Mouse (Mus musculus) liver, postnatal 0 days (tissue): ENCODE data around the gene Olfr504. TPM values are rescaled to one million over a fixed set of nuclear protein-coding genes. Genes with fewer than 3 reads are reported as not detected.
"Not testable (repeated sequence)": the region's sequence is repeated elsewhere in the genome, so short reads cannot be mapped to it uniquely, and the experiment has no call there.

Source experiments
- ATAC-seq: fragments of 200-750 bp; cut with Nextera tagmentation; 2 replicates; pipeline ENCODE4 v1.8.0; 2017; ENCODE audit warnings: mild to moderate bottlenecking, moderate library complexity
- DNase-seq: peaks from one replicate; pipeline ENCODE4 v3.0.0-alpha.2; 2016
- H3K27ac ChIP-seq: fragments of 300-500 bp; sonication (generic); 2 replicates; pipeline ENCODE4 v1.5.1; 2014; ENCODE audit warnings: antibody characterized with exemption, moderate library complexity, mild to moderate bottlenecking, low read depth
- H3K27me3 ChIP-seq: fragments of 300-500 bp; sonication (generic); 2 replicates; pipeline ENCODE4 v1.6.1; 2014; ENCODE audit warnings: low read length, control low read depth, mixed read lengths; ENCODE audit not compliant: insufficient read depth
- H3K36me3 ChIP-seq: fragments of 300-500 bp; sonication (generic); replicated peaks from 2 replicates; pipeline ENCODE4 v1.6.1; 2014; ENCODE audit warnings: mild to moderate bottlenecking, control low read depth, low read length, moderate library complexity, mixed read lengths; ENCODE audit not compliant: insufficient read depth
- H3K4me1 ChIP-seq: fragments of 300-500 bp; sonication (generic); 2 replicates; pipeline ENCODE4 v1.6.1; 2014; ENCODE audit warnings: antibody characterized with exemption, mild to moderate bottlenecking, control low read depth; ENCODE audit not compliant: insufficient read depth
- H3K4me2 ChIP-seq: fragments of 300-500 bp; sonication (generic); 2 replicates; pipeline ENCODE4 v1.6.1; 2014; ENCODE audit warnings: low read depth, mild to moderate bottlenecking, low read length, moderate library complexity, mixed read lengths
- H3K4me3 ChIP-seq: fragments of 300-500 bp; sonication (generic); 2 replicates; pipeline ENCODE4 v1.5.1; 2014; ENCODE audit warnings: low read depth, low read length
- H3K9ac ChIP-seq: fragments of 300-500 bp; sonication (generic); replicated peaks from 2 replicates; pipeline ENCODE4 v1.6.1; 2014; ENCODE audit warnings: mild to moderate bottlenecking, moderate library complexity
- H3K9me3 ChIP-seq: fragments of 300-500 bp; sonication (generic); 2 replicates; pipeline ENCODE4 v1.6.1; 2016; ENCODE audit warnings: mild to moderate bottlenecking, control low read depth, low read length, mixed read lengths
- CTCF ChIP-seq: sonication (generic); IDR thresholded peaks from 2 replicates; pipeline ENCODE4 v1.5.1; 2016; ENCODE audit warnings: antibody characterized with exemption, low read depth
- EP300 ChIP-seq: IDR thresholded peaks from 2 replicates; pipeline ENCODE4 v1.6.1; 2016; ENCODE audit warnings: antibody characterized with exemption, low read depth, mild to moderate bottlenecking
- WGBS: fragments of 180-500 bp; shearing (Covaris S2); extraction: QIAGEN DNeasy Blood & Tissue Kit; methylation state at CpG from one replicate; pipeline ENCODE4 v1.1.7; 2014; ENCODE audit not compliant: insufficient replicate concordance; 5-methylcytosine and 5-hydroxymethylcytosine counted together
- polyA plus RNA-seq: library from polyadenylated mRNA; unstranded; fragments of >200 nt; fragmentation: Nextera tagmentation; extraction: Ambion mirVana; gene quantifications from 2 replicates; pipeline ENCODE4 v1.2.1, GENCODE M21; 2015

The Olfr504 gene
- polyA plus RNA-seq = not detected in 2 replicates

DNA sequence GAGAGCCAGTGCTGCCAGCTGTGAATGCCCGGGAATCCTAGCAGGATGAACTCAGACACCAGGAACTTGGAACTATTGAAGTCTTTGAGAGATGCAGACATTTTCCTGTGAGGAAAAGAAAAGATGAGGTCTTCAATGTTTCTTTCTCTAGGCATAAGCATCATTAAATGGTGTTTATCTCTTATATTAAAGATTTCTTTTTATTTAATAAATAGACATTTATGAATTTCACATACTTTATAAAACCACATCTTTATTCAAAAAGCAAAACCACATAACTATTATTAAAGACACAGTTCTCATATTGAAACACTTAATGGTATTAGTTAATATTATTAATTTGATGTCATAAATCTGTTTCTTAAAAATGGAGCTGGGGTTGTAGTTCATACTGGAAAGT lies at the start of gene Olfr504:
TSS of gene Olfr504 (minus strand) at position 101 of the 400 bp plus-strand sequence.
- H3K4me1 ChIP-seq = no peaks in the 10 kb centered on the region
- no peak for TF ChIP-seq CTCF
- TF ChIP-seq EP300 = no peak
- H3K4me2 ChIP-seq = no peak within 1 kb of the TSS
- H3K4me3 ChIP-seq = no peak within 1 kb of the TSS
- WGBS = 63% methylated on average over 1 of the region's 1 CpGs
- no peaks in the 10 kb centered on the region for H3K36me3 ChIP-seq
- H3K9ac ChIP-seq = no peak within 1 kb of the TSS
- no peaks in the 10 kb centered on the region for H3K27me3 ChIP-seq
- DNase-seq (no peak), ATAC-seq (no peak)
- H3K9me3 ChIP-seq = no peaks in the 10 kb centered on the region
- no peak within 1 kb of the TSS for H3K27ac ChIP-seq

GRCm38 (mm10) chr7:108614110-108614509 lies 48.5 kb upstream of the Olfr504 start:
- H3K36me3 ChIP-seq = no peaks in the 10 kb centered on the region
- WGBS = 75% methylated on average over 2 of the region's 2 CpGs
- DNase-seq = no peak

DNA sequence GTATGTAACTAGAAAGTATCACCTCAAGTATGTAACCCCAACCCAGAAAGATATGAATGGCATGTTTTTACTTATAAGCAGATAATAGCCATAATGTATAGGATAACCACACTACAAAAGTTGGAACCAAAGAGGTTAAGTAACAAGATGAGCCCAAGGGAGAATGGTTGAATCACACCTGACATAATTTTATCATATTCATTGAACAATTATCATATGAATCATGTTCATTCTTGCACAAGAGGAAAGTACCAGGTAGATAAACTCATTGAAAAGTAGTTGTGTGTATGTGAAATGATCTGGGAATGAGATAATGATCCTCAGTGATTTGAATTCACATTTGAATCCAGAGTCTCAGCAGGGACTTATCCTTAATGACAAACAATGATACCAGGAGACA lies 44.9 kb upstream of the Olfr504 start, which contains the start of gene Olfr506:
TSS of gene Olfr506 (plus strand) at position 301 of the 400 bp plus-strand sequence.
- Histone ChIP-seq H3K4me1 (no peaks in the 10 kb centered on the region), H3K4me3 (no peak within 1 kb of the TSS), H3K27me3 (no peaks in the 10 kb centered on the region), H3K27ac (no peak within 1 kb of the TSS), H3K36me3 (no peaks in the 10 kb centered on the region), H3K9me3 (no peaks in the 10 kb centered on the region), H3K9ac (no peak within 1 kb of the TSS), H3K4me2 (no peak within 1 kb of the TSS)
- no peak for TF ChIP-seq CTCF
- no peak for TF ChIP-seq EP300
- DNase-seq = no peak
- ATAC-seq = no peak

More at GRCm38 (mm10) chr7:108614110-108614509, 48.5 kb upstream of the Olfr504 start:
- H3K27me3 ChIP-seq = no peaks in the 10 kb centered on the region
- H3K9me3 ChIP-seq = no peaks in the 10 kb centered on the region
- H3K4me3 ChIP-seq = no peak overlapping the region
- no peak overlapping the region for H3K9ac ChIP-seq
- TF ChIP-seq EP300 (no peak), CTCF (no peak)
- ATAC-seq = no peak
- H3K27ac ChIP-seq = no peak overlapping the region
- no peak overlapping the region for H3K4me2 ChIP-seq
- no peaks in the 10 kb centered on the region for H3K4me1 ChIP-seq

DNA sequence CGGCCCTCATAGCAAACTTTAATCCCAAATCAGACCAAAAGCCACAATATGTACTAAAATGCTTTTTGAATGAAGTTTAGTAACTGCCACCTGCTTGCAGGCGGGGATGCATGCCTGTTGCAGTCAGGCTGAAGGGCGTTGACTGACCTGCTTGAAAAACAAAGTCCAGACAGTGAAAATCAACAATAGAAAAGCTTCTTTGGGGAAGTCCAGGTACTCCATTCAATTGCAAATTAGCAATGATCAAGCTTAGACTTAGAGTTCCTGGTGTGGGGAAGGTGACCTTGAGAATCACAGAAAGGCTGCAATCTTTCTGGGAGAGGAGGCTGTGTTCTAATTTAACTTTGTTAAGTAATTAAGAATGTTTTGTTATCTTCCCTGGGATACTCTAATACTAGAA lies 36.3 kb upstream of the Olfr504 start:
- not testable (repeated sequence) for H3K36me3 ChIP-seq, H3K4me1 ChIP-seq, H3K27ac ChIP-seq, ATAC-seq, H3K4me2 ChIP-seq, H3K9ac ChIP-seq, H3K9me3 ChIP-seq, H3K27me3 ChIP-seq, H3K4me3 ChIP-seq, DNase-seq
- 64% methylated on average over 3 of the region's 3 CpGs for WGBS

- 87% methylated on average over 1 of the region's 1 CpGs for WGBS
- Histone ChIP-seq H3K27ac (no peak overlapping the region), H3K9ac (no peak overlapping the region), H3K9me3 (0 out of 2 replicates have a peak, but pooled peaks cover 2% of the 10 kb centered on the region), H3K4me2 (no peak overlapping the region), H3K36me3 (no peaks in the 10 kb centered on the region), H3K27me3 (no peaks in the 10 kb centered on the region), H3K4me1 (no peaks in the 10 kb centered on the region), H3K4me3 (no peak overlapping the region)
- no peak for DNase-seq
- no peak; the same call in 1 of the 2 replicates for ATAC-seq
- TF ChIP-seq EP300 = no peak
- no peak for TF ChIP-seq CTCF
These were observed 24.2 kb upstream of the Olfr504 start for GRCm38 (mm10) chr7:108589797-108590196.

DNA sequence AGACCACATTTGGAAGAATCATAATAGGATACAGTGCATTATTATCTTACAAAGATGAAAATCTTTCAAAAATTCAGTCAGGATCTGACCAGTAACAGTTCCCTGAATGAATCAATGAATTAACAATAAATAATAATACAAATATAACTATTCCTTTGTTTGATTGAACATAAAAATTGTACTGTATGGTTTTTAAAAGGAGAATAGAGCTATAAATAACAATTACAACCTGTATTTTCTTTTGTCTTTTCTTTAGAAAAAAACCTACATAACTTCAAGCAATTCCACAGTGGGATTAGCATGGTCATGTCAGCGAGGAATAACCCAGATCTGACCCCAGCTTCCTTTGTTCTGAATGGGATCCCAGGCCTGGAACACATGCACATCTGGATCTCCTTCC lies 21.4 kb downstream of the Olfr504 start, which contains the start of gene Olfr503:
TSS of gene Olfr503 (plus strand) at position 301 of the 400 bp plus-strand sequence.
- H3K4me1 ChIP-seq, H3K36me3 ChIP-seq, ATAC-seq, DNase-seq, H3K9me3 ChIP-seq, H3K4me3 ChIP-seq, H3K27me3 ChIP-seq, H3K27ac ChIP-seq, H3K4me2 ChIP-seq, H3K9ac ChIP-seq: not testable (repeated sequence)
- WGBS = 33% methylated on average over 1 of the region's 1 CpGs

DNA sequence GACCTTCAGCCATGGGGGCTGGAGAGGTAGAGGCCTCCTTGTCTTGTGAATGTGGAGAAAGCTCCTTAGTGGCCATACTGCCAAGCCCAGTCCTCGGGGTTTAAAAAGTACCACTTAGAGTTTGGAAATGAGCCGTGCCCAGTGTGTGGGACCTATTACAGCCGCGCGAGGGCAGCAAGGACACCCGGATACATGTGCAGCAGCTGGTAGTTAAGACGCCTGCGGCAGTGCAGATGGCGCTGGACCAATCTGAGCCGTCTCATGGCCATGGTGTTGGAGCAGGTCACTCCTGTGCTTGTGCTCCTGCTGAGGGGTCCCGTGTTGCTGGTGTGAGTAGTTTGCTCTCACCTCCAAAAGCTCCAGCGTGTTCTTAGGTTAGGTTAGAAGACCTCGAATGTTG lies 23.2 kb downstream of the Olfr504 start:
- H3K4me1 ChIP-seq = no peaks in the 10 kb centered on the region
- H3K9ac ChIP-seq = no peak overlapping the region
- no peak for DNase-seq
- TF ChIP-seq CTCF = no peak
- no peak for TF ChIP-seq EP300
- H3K27me3 ChIP-seq = no peaks in the 10 kb centered on the region
- no peak overlapping the region for H3K4me3 ChIP-seq
- no peak overlapping the region for H3K27ac ChIP-seq
- WGBS = 75% methylated on average over 13 of the region's 13 CpGs
- H3K36me3 ChIP-seq = no peaks in the 10 kb centered on the region
- no peaks in the 10 kb centered on the region for H3K9me3 ChIP-seq
- no peak overlapping the region for H3K4me2 ChIP-seq
- ATAC-seq = no peak
